Mouse (Mus musculus) midbrain, embryonic 10.5 days (tissue): ENCODE data around the gene Slc38a3. TPM values are rescaled to one million over a fixed set of nuclear protein-coding genes. Genes with fewer than 3 reads are reported as not detected.

Experiments
- DNase-seq: peaks from one replicate; pipeline ENCODE4 v3.0.0-alpha.2; 2017; ENCODE audit warnings: low spot score
- H3K27ac ChIP-seq: fragments of 300-500 bp; sonication (generic); replicated peaks from 2 replicates; pipeline ENCODE4 v1.5.1; 2016; ENCODE audit warnings: mild to moderate bottlenecking
- H3K27me3 ChIP-seq: fragments of 300-500 bp; sonication (generic); 2 replicates; pipeline ENCODE4 v1.6.1; 2016; ENCODE audit warnings: low read depth, mild to moderate bottlenecking; ENCODE audit not compliant: poor library complexity, severe bottlenecking
- H3K36me3 ChIP-seq: fragments of 300-500 bp; sonication (generic); 2 replicates; pipeline ENCODE4 v1.6.1; 2016; ENCODE audit warnings: mild to moderate bottlenecking, moderate library complexity
- H3K4me1 ChIP-seq: fragments of 300-500 bp; sonication (generic); 2 replicates; pipeline ENCODE4 v1.6.1; 2016
- H3K4me3 ChIP-seq: fragments of 300-500 bp; sonication (generic); 2 replicates; pipeline ENCODE4 v1.5.1; 2016; ENCODE audit warnings: mild to moderate bottlenecking, moderate library complexity
- H3K9me3 ChIP-seq: fragments of 300-500 bp; sonication (generic); replicated peaks from 2 replicates; pipeline ENCODE4 v1.6.1; 2016; ENCODE audit warnings: mild to moderate bottlenecking
- WGBS: fragments of 180-500 bp; shearing (Covaris S2); methylation state at CpG from one replicate; pipeline ENCODE4 v1.1.7; 2016; 5-methylcytosine and 5-hydroxymethylcytosine counted together
- polyA plus RNA-seq: library from polyadenylated mRNA; unstranded; fragments of >200 nt; fragmentation: Nextera tagmentation; extraction: Ambion mirVana; gene quantifications from 2 replicates; pipeline ENCODE4 v1.2.1, GENCODE M21; 2016

Slc38a3 gene
- polyA plus RNA-seq, 1 experiment from 2014 or later: 11.6 TPM

GRCm38 (mm10) chr9:107657144-107657543 is 12.2 kb downstream of the Slc38a3 start:
- no peak overlapping the region for H3K27ac ChIP-seq
- 0 out of 2 replicates have a peak, but pooled peaks cover 10% of the 10 kb centered on the region for H3K27me3 ChIP-seq
- peaks cover 15% of the 10 kb centered on the region for H3K4me1 ChIP-seq
- DNase-seq: no peak
- no peak overlapping the region for H3K4me3 ChIP-seq
- H3K36me3 ChIP-seq: peaks cover 12% of the 10 kb centered on the region; the same call in 1 of the 2 replicates
- H3K9me3 ChIP-seq: no peaks in the 10 kb centered on the region
- WGBS: 87% methylated on average over 5 of the region's 5 CpGs

DNA sequence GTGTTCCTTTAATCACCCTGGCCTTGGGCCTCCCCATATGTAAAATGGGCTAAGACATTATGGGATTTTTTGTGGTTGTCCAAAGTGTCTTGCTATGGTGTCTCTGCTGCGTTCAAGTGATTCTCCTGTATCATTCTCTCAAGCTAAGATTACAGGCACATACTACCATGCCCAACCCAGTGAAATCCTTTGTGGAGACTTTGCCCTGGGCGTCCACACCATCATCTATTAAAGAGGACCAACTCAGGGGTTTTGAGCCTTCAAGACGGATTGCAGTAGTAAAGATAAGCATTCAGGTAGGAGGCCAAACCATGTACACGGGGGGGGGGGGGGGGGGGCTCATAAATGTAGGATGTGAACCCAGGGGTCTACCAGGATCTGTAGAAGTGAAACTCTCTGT is 14.7 kb downstream of the Slc38a3 start:
- Histone ChIP-seq H3K9me3 (no peaks in the 10 kb centered on the region), H3K36me3 (peaks cover 12% of the 10 kb centered on the region; the same call in 1 of the 2 replicates), H3K27ac (no peak overlapping the region), H3K27me3 (0 out of 2 replicates have a peak, but pooled peaks cover 3% of the 10 kb centered on the region), H3K4me3 (no peak overlapping the region), H3K4me1 (peaks cover 30% of the 10 kb centered on the region)
- DNase-seq: no peak
- 77% methylated on average over 4 of the region's 4 CpGs for WGBS

DNA sequence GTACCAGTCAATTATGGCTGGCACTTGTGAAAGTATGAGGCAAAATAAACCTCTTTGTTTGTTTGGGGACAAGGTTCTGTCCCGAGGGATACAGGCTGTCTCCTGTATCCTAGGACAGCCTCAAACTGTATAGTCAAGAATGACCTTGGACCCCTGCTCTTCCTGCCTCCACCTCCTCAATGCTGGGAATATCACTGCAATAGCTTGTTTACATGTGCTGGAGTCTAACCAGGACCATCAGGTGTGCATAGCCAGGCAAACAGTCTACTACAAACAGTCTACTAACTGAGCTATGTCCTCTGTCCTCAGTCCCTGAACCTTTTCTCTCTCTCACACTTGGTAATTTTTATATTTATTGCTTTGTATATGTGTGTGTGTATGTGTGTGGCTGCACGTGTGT is 15.9 kb downstream of the Slc38a3 start:
- Histone ChIP-seq H3K27ac (no peak overlapping the region), H3K4me1 (peaks cover 29% of the 10 kb centered on the region), H3K27me3 (no peaks in the 10 kb centered on the region), H3K36me3 (peaks cover 9% of the 10 kb centered on the region; the same call in 1 of the 2 replicates), H3K4me3 (no peak overlapping the region), H3K9me3 (no peaks in the 10 kb centered on the region)
- WGBS: 97% methylated on average over 2 of the region's 2 CpGs
- no peak for DNase-seq

DNA sequence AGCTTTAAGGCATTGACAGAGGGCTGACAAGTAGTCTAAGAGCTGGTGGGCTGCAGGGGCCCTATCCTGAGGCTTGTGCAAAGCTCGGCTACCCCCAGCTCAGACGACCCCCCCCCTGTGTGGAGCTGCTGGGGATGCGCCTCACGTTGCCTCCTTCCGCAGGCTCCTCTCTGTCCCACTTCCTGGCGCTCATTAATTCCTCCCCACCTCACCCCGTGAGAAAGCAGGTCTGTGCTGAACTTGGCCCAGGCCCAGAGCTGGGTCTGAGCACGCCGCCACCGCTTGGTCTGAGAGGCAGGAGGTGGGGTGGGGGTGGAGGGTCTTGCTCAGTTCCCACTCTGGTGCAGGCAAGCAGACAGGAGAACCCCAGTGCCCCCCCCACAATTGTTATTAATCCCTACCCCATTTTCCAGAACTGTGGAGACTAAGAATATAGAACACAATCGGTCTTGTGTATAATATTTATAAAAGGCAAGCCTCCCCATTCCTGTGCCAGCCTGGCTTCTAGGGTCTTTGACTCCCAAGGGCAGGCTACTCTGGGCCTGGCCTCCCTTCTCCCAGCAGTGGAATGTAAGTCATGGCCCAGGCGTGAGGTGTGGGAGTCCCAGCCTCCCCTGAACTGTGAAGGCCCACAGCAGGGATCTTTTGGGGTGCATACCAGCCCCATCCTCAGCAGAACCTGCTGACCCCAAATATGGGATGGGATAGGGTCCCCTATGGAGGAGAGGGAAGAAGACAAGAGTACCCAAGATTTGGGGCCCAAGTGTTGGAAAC is 18.4 kb downstream of the Slc38a3 start:
- no peak for DNase-seq
- 56% methylated on average over 12 of the region's 12 CpGs for WGBS
- Histone ChIP-seq H3K27me3 (no peaks in the 10 kb centered on the region), H3K4me3 (no peak overlapping the region), H3K36me3 (0 out of 2 replicates have a peak, but pooled peaks cover under 1% of the 10 kb centered on the region), H3K4me1 (peaks cover 22% of the 10 kb centered on the region), H3K9me3 (no peaks in the 10 kb centered on the region), H3K27ac (peak overlapping the region; percentile 10)

GRCm38 (mm10) chr9:107650225-107650624 is 19.1 kb downstream of the Slc38a3 start:
- H3K27ac ChIP-seq: peak overlapping the region; percentile 10; the same call in 1 of the 2 replicates
- H3K36me3 ChIP-seq: no peaks in the 10 kb centered on the region
- 0 out of 2 replicates have a peak, but pooled peaks cover 1% of the 10 kb centered on the region for H3K27me3 ChIP-seq

DNA sequence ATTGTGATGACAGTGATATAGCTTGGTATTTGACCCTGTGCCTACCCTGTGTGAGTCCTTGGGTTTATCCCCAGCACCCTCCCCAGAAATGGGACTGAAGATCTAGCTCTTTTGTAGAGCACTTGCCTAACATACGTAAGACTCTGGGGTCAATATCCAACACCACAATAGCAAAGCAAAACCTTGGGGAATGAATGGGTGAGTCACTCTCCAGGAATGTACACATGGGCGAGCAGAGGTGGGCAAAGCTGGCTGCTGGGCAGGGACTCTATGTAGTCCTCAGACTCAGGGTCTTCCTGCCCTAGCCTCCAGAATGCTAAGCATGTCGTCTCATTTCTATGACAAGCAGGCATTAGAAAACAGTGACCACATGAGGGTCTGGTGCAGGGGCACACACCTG is 20.6 kb downstream of the Slc38a3 start:
- peaks cover 40% of the 10 kb centered on the region for H3K4me1 ChIP-seq
- H3K36me3 ChIP-seq: no peaks in the 10 kb centered on the region
- no peak for DNase-seq
- no peaks in the 10 kb centered on the region for H3K9me3 ChIP-seq
- H3K27me3 ChIP-seq: 0 out of 2 replicates have a peak, but pooled peaks cover 5% of the 10 kb centered on the region
- H3K27ac ChIP-seq: no peak overlapping the region
- WGBS: 84% methylated on average over 3 of the region's 3 CpGs
- H3K4me3 ChIP-seq: no peak overlapping the region

More at GRCm38 (mm10) chr9:107650225-107650624, 19.1 kb downstream of the Slc38a3 start:
- no peak overlapping the region for H3K4me3 ChIP-seq
- no peak for DNase-seq
- H3K9me3 ChIP-seq: no peaks in the 10 kb centered on the region
- H3K4me1 ChIP-seq: peaks cover 25% of the 10 kb centered on the region
- WGBS: 83% methylated on average over 7 of the region's 7 CpGs

GRCm38 (mm10) chr9:107646975-107647374 is 22.4 kb downstream of the Slc38a3 start:
- H3K4me3 ChIP-seq: no peak overlapping the region
- H3K9me3 ChIP-seq: no peaks in the 10 kb centered on the region
- H3K27me3 ChIP-seq: 0 out of 2 replicates have a peak, but pooled peaks cover 5% of the 10 kb centered on the region
- DNase-seq: no peak
- WGBS: 83% methylated on average over 6 of the region's 6 CpGs
- H3K27ac ChIP-seq: no peak overlapping the region
- H3K36me3 ChIP-seq: no peaks in the 10 kb centered on the region
- H3K4me1 ChIP-seq: peaks cover 42% of the 10 kb centered on the region

GRCm38 (mm10) chr9:107645577-107645976 is 23.8 kb downstream of the Slc38a3 start:
- H3K36me3 ChIP-seq: no peaks in the 10 kb centered on the region
- 0 out of 2 replicates have a peak, but pooled peaks cover 5% of the 10 kb centered on the region for H3K27me3 ChIP-seq
- no peak overlapping the region for H3K4me3 ChIP-seq
- no peaks in the 10 kb centered on the region for H3K9me3 ChIP-seq
- 9% methylated on average over 5 of the region's 5 CpGs for WGBS
- DNase-seq: peak; percentile 85
- peaks cover 42% of the 10 kb centered on the region for H3K4me1 ChIP-seq
- H3K27ac ChIP-seq: no peak overlapping the region

DNA sequence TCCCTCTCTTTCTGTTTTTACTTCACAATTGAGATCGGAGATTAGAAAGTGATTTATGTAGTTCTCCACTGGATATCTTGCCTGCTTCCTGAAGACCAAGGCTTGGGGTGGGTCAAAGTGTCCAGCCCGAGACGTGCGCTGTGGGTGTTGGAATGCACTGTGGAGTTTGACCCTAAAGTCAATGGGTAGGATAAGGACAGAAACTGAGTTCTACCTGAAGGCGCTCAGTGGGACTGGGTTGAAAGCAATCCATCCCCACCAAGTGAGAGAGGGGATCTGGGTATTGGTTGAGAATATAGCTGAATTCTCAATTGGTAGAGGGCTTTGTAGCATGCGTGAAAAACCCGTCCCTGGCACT is 24.2 kb downstream of the Slc38a3 start:
- Histone ChIP-seq H3K4me1 (peaks cover 43% of the 10 kb centered on the region), H3K4me3 (peak overlapping the region; percentile 54; the same call in 1 of the 2 replicates), H3K27ac (peak overlapping the region; percentile 90)

GRCm38 (mm10) chr9:107644495-107645152 is 24.7 kb downstream of the Slc38a3 start:
- peaks cover 46% of the 10 kb centered on the region for H3K4me1 ChIP-seq
- H3K27ac ChIP-seq: peak overlapping the region; percentile 90
- WGBS: 6% methylated on average over 35 of the region's 35 CpGs
- H3K9me3 ChIP-seq: no peaks in the 10 kb centered on the region
- H3K4me3 ChIP-seq: peak overlapping the region; percentile 54
- 0 out of 2 replicates have a peak, but pooled peaks cover 5% of the 10 kb centered on the region for H3K27me3 ChIP-seq
- DNase-seq: peak; percentile 94
- H3K36me3 ChIP-seq: no peaks in the 10 kb centered on the region

More for the DNA sequence above, 24.2 kb downstream of the Slc38a3 start:
- Histone ChIP-seq H3K9me3 (no peaks in the 10 kb centered on the region), H3K36me3 (no peaks in the 10 kb centered on the region), H3K27me3 (0 out of 2 replicates have a peak, but pooled peaks cover 5% of the 10 kb centered on the region)
- 52% methylated on average over 7 of the region's 7 CpGs for WGBS
- DNase-seq: no peak

- Histone ChIP-seq H3K4me1 (peaks cover 53% of the 10 kb centered on the region), H3K27me3 (0 out of 2 replicates have a peak, but pooled peaks cover 5% of the 10 kb centered on the region), H3K27ac (peak overlapping the region; percentile 90), H3K4me3 (peak overlapping the region; percentile 54), H3K36me3 (no peaks in the 10 kb centered on the region), H3K9me3 (no peaks in the 10 kb centered on the region)
- DNase-seq: no peak
- 93% methylated on average over 13 of the region's 13 CpGs for WGBS
Observed at GRCm38 (mm10) chr9:107643544-107644214, 25.7 kb downstream of the Slc38a3 start.

DNA sequence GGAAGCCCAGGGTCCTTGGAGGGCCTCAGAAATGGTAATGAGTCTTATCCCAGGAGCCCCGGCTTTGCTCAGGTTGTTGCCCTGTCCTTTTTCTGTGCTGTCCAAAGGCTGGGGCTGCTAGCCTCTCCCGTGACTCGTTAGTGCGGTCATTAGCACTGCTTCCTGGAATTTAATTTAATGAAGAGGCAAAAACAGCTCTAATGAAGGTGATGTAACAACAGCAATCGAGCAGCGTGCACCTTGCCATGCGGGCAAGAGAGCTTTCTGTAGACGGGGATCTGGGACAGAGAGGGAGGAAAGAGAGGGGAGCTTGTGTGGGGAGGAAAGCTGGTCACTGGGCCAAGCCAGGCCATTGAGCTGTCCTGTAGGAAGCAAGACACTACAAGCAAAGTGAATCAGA is 27.7 kb downstream of the Slc38a3 start:
- WGBS: 35% methylated on average over 8 of the region's 8 CpGs

More for the DNA sequence above, 27.7 kb downstream of the Slc38a3 start:
- H3K27me3 ChIP-seq: 0 out of 2 replicates have a peak, but pooled peaks cover 5% of the 10 kb centered on the region
- 0 out of 2 replicates have a peak overlapping the region, but pooled peaks have one; percentile 1 for H3K4me3 ChIP-seq
- H3K27ac ChIP-seq: peak overlapping the region; percentile 83
- peaks cover 69% of the 10 kb centered on the region for H3K4me1 ChIP-seq
- no peaks in the 10 kb centered on the region for H3K36me3 ChIP-seq
- no peaks in the 10 kb centered on the region for H3K9me3 ChIP-seq
- DNase-seq: no peak
